Mouse (Mus musculus) limb, embryonic 10.5 days (tissue): ENCODE measurements at regions not wholly inside any gene's neighbourhood (a gene's known extent, or its start where the extent isn't known, plus 50 kb on each side); places are given as distances from the start of the nearest gene placed in this dataset.

Source experiments
- DNase-seq: peaks from one replicate; pipeline ENCODE4 v3.0.0-alpha.2; 2017; ENCODE audit warnings: low spot score
- H3K27ac ChIP-seq: fragments of 300-500 bp; sonication (generic); 2 replicates; pipeline ENCODE4 v1.5.1; 2016; ENCODE audit warnings: mild to moderate bottlenecking
- H3K27me3 ChIP-seq: fragments of 300-500 bp; sonication (generic); 2 replicates; pipeline ENCODE4 v1.6.1; 2016; ENCODE audit warnings: low read depth, mild to moderate bottlenecking; ENCODE audit not compliant: poor library complexity, severe bottlenecking
- H3K36me3 ChIP-seq: fragments of 300-500 bp; sonication (generic); 2 replicates; pipeline ENCODE4 v1.6.1; 2016; ENCODE audit warnings: mild to moderate bottlenecking, moderate library complexity
- H3K4me1 ChIP-seq: fragments of 300-500 bp; sonication (generic); 2 replicates; pipeline ENCODE4 v1.6.1; 2016
- H3K4me3 ChIP-seq: fragments of 300-500 bp; sonication (generic); 2 replicates; pipeline ENCODE4 v1.5.1; 2016; ENCODE audit warnings: mild to moderate bottlenecking, moderate library complexity
- H3K9me3 ChIP-seq: fragments of 300-500 bp; sonication (generic); replicated peaks from 2 replicates; pipeline ENCODE4 v1.6.1; 2016; ENCODE audit warnings: mild to moderate bottlenecking
- WGBS: fragments of 180-500 bp; shearing (Covaris S2); methylation state at CpG from one replicate; pipeline ENCODE4 v1.1.7; 2016; 5-methylcytosine and 5-hydroxymethylcytosine counted together

- Histone ChIP-seq H3K27ac (no peak overlapping the region), H3K4me1 (no peaks in the 10 kb centered on the region), H3K27me3 (no peaks in the 10 kb centered on the region), H3K4me3 (no peak overlapping the region), H3K36me3 (no peaks in the 10 kb centered on the region), H3K9me3 (no peaks in the 10 kb centered on the region)
- 35% methylated on average over 2 of the region's 3 CpGs for WGBS
- DNase-seq = no peak
These were observed 329.7 kb upstream of the Gm21798 start for GRCm38 (mm10) chr15:64487801-64488200.

DNA sequence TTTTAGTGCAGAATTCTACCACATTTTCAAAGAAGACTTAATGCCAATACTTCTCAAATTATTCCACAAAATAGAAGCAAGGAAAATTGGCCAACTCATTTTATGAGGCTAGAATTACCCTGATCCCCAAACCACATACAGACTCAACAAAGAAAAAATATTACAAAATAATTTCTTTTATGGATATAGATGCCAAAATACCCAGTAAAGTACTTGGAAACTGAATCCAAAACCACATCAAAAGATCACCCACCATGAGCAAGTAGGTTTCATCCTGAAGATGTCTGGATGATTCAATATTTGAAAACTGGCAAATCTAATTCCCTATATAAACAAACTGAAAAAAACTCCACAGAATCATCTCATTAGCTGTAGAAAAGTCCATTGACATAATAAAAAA lies 316.7 kb upstream of the Gm21798 start:
- no peaks in the 10 kb centered on the region for H3K4me1 ChIP-seq
- DNase-seq = no peak
- no peaks in the 10 kb centered on the region for H3K36me3 ChIP-seq
- no peak overlapping the region for H3K4me3 ChIP-seq
- no peaks in the 10 kb centered on the region for H3K27me3 ChIP-seq
- no peaks in the 10 kb centered on the region for H3K9me3 ChIP-seq
- no peak overlapping the region for H3K27ac ChIP-seq

GRCm38 (mm10) chr15:64501479-64501878 lies 316.0 kb upstream of the Gm21798 start:
- H3K36me3 ChIP-seq = no peaks in the 10 kb centered on the region
- H3K9me3 ChIP-seq = no peaks in the 10 kb centered on the region
- no peak overlapping the region for H3K27ac ChIP-seq
- H3K4me1 ChIP-seq = no peaks in the 10 kb centered on the region
- no peak overlapping the region for H3K4me3 ChIP-seq
- H3K27me3 ChIP-seq = no peaks in the 10 kb centered on the region
- no peak for DNase-seq
- WGBS = 83% methylated on average over 1 of the region's 1 CpGs

DNA sequence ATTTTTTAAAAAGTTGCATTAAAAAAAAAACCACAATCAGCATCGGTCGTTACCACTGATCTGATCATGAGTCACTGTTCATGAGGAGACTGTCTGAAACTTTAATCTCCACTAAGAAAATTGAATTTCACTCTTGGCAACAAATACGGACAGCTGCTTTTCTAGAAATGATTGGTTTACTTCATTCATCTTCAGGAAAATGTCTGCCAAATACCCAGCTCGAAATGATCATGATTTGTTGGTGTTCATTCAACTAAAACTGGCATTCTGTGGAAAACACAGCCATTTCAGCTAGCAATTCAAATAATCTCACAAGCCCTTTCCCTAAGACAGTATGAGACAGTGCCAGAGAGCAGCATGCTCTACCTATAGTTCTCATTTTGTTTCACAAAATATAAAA lies 312.7 kb upstream of the Gm21798 start:
- Histone ChIP-seq H3K4me1 (no peaks in the 10 kb centered on the region), H3K27ac (no peak overlapping the region), H3K9me3 (no peaks in the 10 kb centered on the region), H3K27me3 (no peaks in the 10 kb centered on the region), H3K4me3 (no peak overlapping the region), H3K36me3 (no peaks in the 10 kb centered on the region)
- WGBS = 93% methylated on average over 4 of the region's 4 CpGs
- DNase-seq = no peak

DNA sequence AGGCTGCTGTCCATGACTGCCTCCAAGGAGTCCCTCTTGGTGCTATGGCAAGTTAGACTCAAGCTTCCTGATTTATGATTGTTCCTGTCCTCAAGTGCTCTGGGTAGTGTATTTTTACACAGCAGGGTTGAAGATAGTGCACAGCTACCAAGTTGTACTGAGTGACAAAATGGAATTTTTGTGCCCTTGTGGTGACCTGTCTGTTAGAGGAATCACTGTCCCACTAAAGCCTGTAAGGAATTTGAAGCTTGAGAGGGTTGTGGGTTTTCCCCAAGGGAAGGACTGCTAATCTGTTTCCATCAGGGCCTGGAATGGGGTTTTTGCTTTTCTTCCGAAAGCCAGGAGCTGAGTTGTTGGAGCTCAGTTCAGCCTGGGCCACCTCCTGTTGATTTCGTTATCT lies 306.8 kb upstream of the Gm21798 start:
- no peak for DNase-seq
- 78% methylated on average over 2 of the region's 2 CpGs for WGBS
- Histone ChIP-seq H3K27ac (no peak overlapping the region), H3K4me1 (no peaks in the 10 kb centered on the region), H3K36me3 (no peaks in the 10 kb centered on the region), H3K4me3 (no peak overlapping the region), H3K9me3 (no peaks in the 10 kb centered on the region), H3K27me3 (no peaks in the 10 kb centered on the region)

- no peaks in the 10 kb centered on the region for H3K9me3 ChIP-seq
- H3K27ac ChIP-seq = no peak overlapping the region
- no peak overlapping the region for H3K4me3 ChIP-seq
- no peaks in the 10 kb centered on the region for H3K36me3 ChIP-seq
- H3K27me3 ChIP-seq = no peaks in the 10 kb centered on the region
- DNase-seq = no peak
- 61% methylated on average over 2 of the region's 2 CpGs for WGBS
- H3K4me1 ChIP-seq = no peaks in the 10 kb centered on the region
These were observed 306.3 kb upstream of the Gm21798 start for GRCm38 (mm10) chr15:64511176-64511575.

GRCm38 (mm10) chr15:64512615-64513014 lies 304.9 kb upstream of the Gm21798 start:
- no peaks in the 10 kb centered on the region for H3K9me3 ChIP-seq
- no peaks in the 10 kb centered on the region for H3K36me3 ChIP-seq
- no peak for DNase-seq
- H3K27me3 ChIP-seq = no peaks in the 10 kb centered on the region
- H3K4me1 ChIP-seq = no peaks in the 10 kb centered on the region
- H3K4me3 ChIP-seq = no peak overlapping the region
- no peak overlapping the region for H3K27ac ChIP-seq
- 92% methylated on average over 3 of the region's 3 CpGs for WGBS

GRCm38 (mm10) chr15:64513501-64514097 lies 303.9 kb upstream of the Gm21798 start:
- H3K4me1 ChIP-seq = no peaks in the 10 kb centered on the region
- no peaks in the 10 kb centered on the region for H3K27me3 ChIP-seq
- H3K4me3 ChIP-seq = no peak overlapping the region
- H3K9me3 ChIP-seq = no peaks in the 10 kb centered on the region
- no peak for DNase-seq
- no peak overlapping the region for H3K27ac ChIP-seq
- no peaks in the 10 kb centered on the region for H3K36me3 ChIP-seq

- no peak overlapping the region for H3K4me3 ChIP-seq
- no peaks in the 10 kb centered on the region for H3K36me3 ChIP-seq
- no peaks in the 10 kb centered on the region for H3K9me3 ChIP-seq
- no peak overlapping the region for H3K27ac ChIP-seq
- DNase-seq = no peak
- no peaks in the 10 kb centered on the region for H3K27me3 ChIP-seq
- H3K4me1 ChIP-seq = no peaks in the 10 kb centered on the region
These were observed 302.3 kb upstream of the Gm21798 start for GRCm38 (mm10) chr15:64515179-64515578.

- 85% methylated on average over 4 of the region's 4 CpGs for WGBS
- Histone ChIP-seq H3K4me1 (no peaks in the 10 kb centered on the region), H3K27ac (no peak overlapping the region), H3K36me3 (no peaks in the 10 kb centered on the region), H3K27me3 (no peaks in the 10 kb centered on the region), H3K9me3 (no peaks in the 10 kb centered on the region), H3K4me3 (no peak overlapping the region)
- no peak for DNase-seq
These were observed 298.3 kb upstream of the Gm21798 start for GRCm38 (mm10) chr15:64519207-64519628.

GRCm38 (mm10) chr15:64520568-64520967 lies 296.9 kb upstream of the Gm21798 start:
- Histone ChIP-seq H3K4me3 (no peak overlapping the region), H3K9me3 (no peaks in the 10 kb centered on the region), H3K27me3 (no peaks in the 10 kb centered on the region), H3K36me3 (no peaks in the 10 kb centered on the region), H3K27ac (no peak overlapping the region), H3K4me1 (no peaks in the 10 kb centered on the region)
- WGBS = 79% methylated on average over 5 of the region's 5 CpGs
- no peak for DNase-seq

DNA sequence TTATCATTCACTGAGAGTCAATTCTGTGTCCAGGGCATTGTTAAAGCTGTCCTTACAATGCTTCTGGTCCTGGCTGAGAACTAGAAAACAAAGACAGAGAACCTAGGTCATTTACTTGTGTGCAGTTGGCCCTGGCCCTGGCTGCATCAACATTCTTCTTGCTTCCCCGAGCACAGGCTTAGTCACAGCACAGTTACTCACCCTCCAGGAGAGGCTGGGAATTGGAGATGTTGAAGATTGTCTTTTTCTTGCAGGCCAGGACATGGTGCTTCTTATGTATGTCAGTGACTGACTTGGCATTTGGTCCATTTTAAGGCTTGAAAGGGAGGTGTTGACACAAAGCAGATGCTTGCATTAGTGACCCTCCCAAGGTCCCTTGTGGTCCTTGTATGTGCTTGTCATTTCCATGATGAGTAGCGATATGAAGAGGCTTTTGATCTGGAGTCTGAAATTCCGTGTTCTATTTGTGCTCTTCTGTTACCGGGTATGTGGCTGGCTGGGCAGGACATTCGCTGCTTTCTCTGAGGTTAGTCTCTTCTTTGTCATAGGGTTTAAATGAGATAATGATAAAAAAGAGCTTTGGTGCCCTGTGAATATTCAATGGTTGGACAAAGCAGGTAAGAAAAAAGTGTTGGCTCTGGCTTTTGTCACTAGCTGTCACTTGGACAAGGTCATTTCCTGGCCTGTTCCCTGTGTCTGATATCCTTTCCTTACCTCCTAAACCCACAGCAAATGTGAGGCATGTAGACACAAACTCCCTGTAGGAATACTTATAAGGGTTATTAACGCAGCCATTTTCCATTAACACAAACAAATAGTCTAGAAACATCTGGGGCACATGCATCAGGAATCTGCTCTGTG lies 285.0 kb upstream of the Gm21798 start:
- 77% methylated on average over 6 of the region's 6 CpGs for WGBS
- no peak for DNase-seq
- Histone ChIP-seq H3K36me3 (no peaks in the 10 kb centered on the region), H3K4me1 (peaks cover 33% of the 10 kb centered on the region), H3K27ac (0 out of 2 replicates have a peak overlapping the region, but pooled peaks have one; percentile 21), H3K4me3 (no peak overlapping the region), H3K27me3 (no peaks in the 10 kb centered on the region), H3K9me3 (no peaks in the 10 kb centered on the region)

- H3K4me1 ChIP-seq = peaks cover 33% of the 10 kb centered on the region
- H3K4me3 ChIP-seq = no peak overlapping the region
- H3K27ac ChIP-seq = 0 out of 2 replicates have a peak overlapping the region, but pooled peaks have one; percentile 21
- 81% methylated on average over 2 of the region's 2 CpGs for WGBS
- DNase-seq = peak; percentile 33
- no peaks in the 10 kb centered on the region for H3K9me3 ChIP-seq
- no peaks in the 10 kb centered on the region for H3K27me3 ChIP-seq
- no peaks in the 10 kb centered on the region for H3K36me3 ChIP-seq
These were observed 284.2 kb upstream of the Gm21798 start for GRCm38 (mm10) chr15:64533169-64533795.
